ENCODE assay signal across 7 mouse cellular contexts in genomic region chr1:76283322-76283721, GRCm38 (mm10).
DNase-seq lines count a peak whose midpoint lies in the region; ATAC-seq lines count a peak whose summit lies in the region.

No protein-coding gene starts in this region.

- no peak overlapping the region for H3K27ac ChIP-seq in intestine, embryonic 15.5 days
- no peak overlapping the region for H3K27ac ChIP-seq in intestine, embryonic 16.5 days (ENCODE audit: low read length)

- H3K4me2 ChIP-seq in intestine, embryonic 15.5 days (replicated peaks), result no peak overlapping the region
- H3K4me2 ChIP-seq in intestine, embryonic 16.5 days (ENCODE audit: low read depth, low read length), result no peak overlapping the region

- no peak overlapping the region for H3K9ac ChIP-seq in intestine, embryonic 15.5 days
- H3K9ac ChIP-seq in intestine, embryonic 16.5 days (ENCODE audit: low read depth, low read length), result no peak overlapping the region

- peak; percentile 5 for DNase-seq in urinary bladder, postnatal 14 days (ENCODE audit: low spot score)
- no peak for DNase-seq in urinary bladder, adult 18-20 months (ENCODE audit: low spot score in 2 of 2)
- peak; percentile 0 to 26 for DNase-seq in kidney, postnatal 36 days
- no peak for DNase-seq in cerebellum, adult 8-10 months
- no peak for DNase-seq in thymus, postnatal 10 days (ENCODE audit: low spot score in 2 of 2)

- peaks cover 7% of the 10 kb centered on the region; the same call in 1 of the 2 replicates for H3K4me1 ChIP-seq in intestine, embryonic 15.5 days (replicated peaks)
- H3K4me1 ChIP-seq in intestine, embryonic 16.5 days (ENCODE audit: control insufficient read depth, insufficient read depth, low read length), result no peaks in the 10 kb centered on the region

- H3K4me3 ChIP-seq in intestine, embryonic 15.5 days (replicated peaks), result no peak overlapping the region
- H3K4me3 ChIP-seq in intestine, embryonic 16.5 days (ENCODE audit: low read length), result no peak overlapping the region

- H3K9me3 ChIP-seq in intestine, embryonic 15.5 days, result no peaks in the 10 kb centered on the region
- no peaks in the 10 kb centered on the region for H3K9me3 ChIP-seq in intestine, embryonic 16.5 days (ENCODE audit: control insufficient read depth, low read length)

- WGBS in intestine, embryonic 15.5 days, result 19% methylated on average over 3 of the region's 3 CpGs
- WGBS in intestine, embryonic 16.5 days, result 24% methylated on average over 3 of the region's 3 CpGs

- no peaks in the 10 kb centered on the region for H3K36me3 ChIP-seq in intestine, embryonic 15.5 days
- no peaks in the 10 kb centered on the region for H3K36me3 ChIP-seq in intestine, embryonic 16.5 days (ENCODE audit: control insufficient read depth, insufficient read depth, low read length)

- 0 out of 2 replicates have a peak, but pooled peaks have one; percentile 43 for ATAC-seq in intestine, embryonic 15.5 days
- no peak; the same call in 1 of the 2 replicates for ATAC-seq in intestine, embryonic 16.5 days

- H3K27me3 ChIP-seq in intestine, embryonic 15.5 days (replicated peaks), result no peaks in the 10 kb centered on the region
- no peaks in the 10 kb centered on the region for H3K27me3 ChIP-seq in intestine, embryonic 16.5 days (replicated peaks; ENCODE audit: control insufficient read depth, insufficient read depth, low read length)

Comparison
In these comparisons a context has a peak if more than half of its experiments do, and no peak if none do; other contexts are left out.
1. DNase-seq: peak in urinary bladder, postnatal 14 days (single experiment) and kidney, postnatal 36 days (2 of 2); none in urinary bladder, adult 18-20 months (0 of 2), cerebellum, adult 8-10 months (single experiment) and thymus, postnatal 10 days (0 of 2).